Comparison of ENCODE assay signal across 6 mouse cellular contexts in genomic region chr10:85146282-85146681, GRCm38 (mm10).
"Had no signal": no experiment of that assay in that cellular context is flagged by ENCODE, and none has a peak within 500 bp of the region (broad histone marks: within the 10 kb centered on the region; RNA-seq: fewer than 3 reads in every experiment).

No protein-coding gene starts in this region.

- DNase-seq: kidney, postnatal 36 days; layer of hippocampus, adult 9-11 months; left cerebral cortex, postnatal 4 days; lung, adult 18-20 months; right cerebral cortex, postnatal 25 days; thymus, postnatal 36 days had no signal
